In the genomic region with DNA sequence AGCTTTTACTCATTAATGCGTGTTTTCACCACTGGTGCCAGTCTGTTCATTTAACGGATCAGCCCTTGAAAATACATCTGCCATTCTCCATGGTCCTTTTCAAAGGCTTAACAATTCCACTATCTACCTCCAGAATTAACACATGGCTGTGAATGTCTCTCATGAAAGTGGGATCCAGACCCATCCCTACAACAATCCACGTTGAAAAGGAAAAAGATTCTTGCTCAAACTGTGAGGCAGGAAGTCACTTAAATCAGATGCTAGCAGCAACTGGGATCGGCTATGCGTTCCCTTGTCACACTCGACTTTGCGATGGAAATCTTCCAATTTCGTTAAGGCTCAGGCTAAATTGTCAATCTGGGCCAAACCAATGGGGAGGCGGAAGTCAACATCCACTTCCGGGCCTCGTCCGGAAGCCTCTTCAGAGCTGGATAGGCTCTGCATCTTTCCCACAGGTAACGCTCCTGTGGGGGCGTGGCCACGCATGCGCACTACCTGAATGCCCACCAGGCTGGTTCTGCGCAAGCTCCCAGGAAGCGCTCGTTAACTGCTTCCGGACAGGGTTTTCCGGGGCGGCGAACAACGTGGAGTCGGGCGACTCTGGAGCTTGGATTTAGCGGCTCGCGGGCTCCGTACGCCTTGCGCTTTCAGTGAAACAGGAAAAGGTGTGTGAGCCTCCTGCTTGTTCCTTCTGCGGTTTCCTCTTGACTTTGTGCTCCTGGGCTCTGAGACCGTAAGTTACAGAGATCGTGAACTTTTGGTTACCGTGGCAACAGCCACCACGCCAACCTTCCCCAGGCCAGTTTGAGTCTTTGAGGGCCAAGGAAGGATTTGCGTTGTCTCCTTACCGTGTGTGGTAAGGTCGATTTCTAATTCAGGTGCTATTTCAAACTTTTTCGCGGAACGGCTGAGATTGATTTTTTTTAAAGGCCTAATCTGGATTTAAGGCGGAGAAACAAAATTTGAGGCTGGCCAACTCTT, we compare ENCODE assay signal across 8 mouse cellular contexts. TPM values are rescaled to one million over a fixed set of nuclear protein-coding genes. Genes with fewer than 3 reads are reported as not detected.
DNase-seq lines count a peak whose midpoint lies in the region; ATAC-seq lines count a peak whose summit lies in the region.

A gene (plus strand): TSS at position 556 of the 981 bp plus-strand sequence.

- peaks cover 7% of the 10 kb centered on the region for H3K4me1 ChIP-seq in lung, embryonic 16.5 days (replicated peaks; ENCODE audit: control insufficient read depth, insufficient read depth, low read length)

- 5% methylated on average over 44 of the region's 44 CpGs for WGBS in lung, embryonic 16.5 days

- peak; percentile 91 to 95 for ATAC-seq in hematopoietic stem cell, adult 5-6 weeks (replicated peaks in 1 of 2; ENCODE audit: insufficient read depth in 1 of 2, low FRiP score in 2 of 2, low TSS enrichment in 1 of 2, low read depth in 1 of 2, poor library complexity in 2 of 2, severe bottlenecking in 2 of 2)
- peak; percentile 99 for ATAC-seq in lung, embryonic 16.5 days (ENCODE audit: low read depth)

- H3K9ac ChIP-seq in lung, embryonic 16.5 days (ENCODE audit: low read length): peak within 1 kb of the TSS; percentile 72

- H3K27me3 ChIP-seq in lung, embryonic 16.5 days (ENCODE audit: control insufficient read depth, insufficient read depth, low read depth, low read length): peaks cover 4% of the 10 kb centered on the region; the same call in 1 of the 2 replicates

- H3K9me3 ChIP-seq in lung, embryonic 16.5 days (ENCODE audit: control insufficient read depth, low read length): no peaks in the 10 kb centered on the region

- peak within 1 kb of the TSS; percentile 75 for H3K4me2 ChIP-seq in lung, embryonic 16.5 days (ENCODE audit: low read depth, low read length)

- peak; percentile 91 for DNase-seq in MEL-GATA-1-ER (ENCODE audit: extremely low read depth, low read depth)
- peak; percentile 91 for DNase-seq in cerebellum, adult 8-10 months
- DNase-seq in forelimb bud, embryonic 11.5 days (ENCODE audit: low read depth, low spot score): peak; percentile 95
- peak; percentile 60 for DNase-seq in layer of hippocampus, adult 9-10 months (ENCODE audit: low spot score)
- DNase-seq in ovary, postnatal 10 days (ENCODE audit: low spot score): peak; percentile 53
- DNase-seq in thymus, postnatal 10 days (ENCODE audit: low spot score in 2 of 2): peak; percentile 90

- H3K4me3 ChIP-seq in lung, embryonic 16.5 days (ENCODE audit: low read length): peak within 1 kb of the TSS; percentile 88

- peaks cover 8% of the 10 kb centered on the region; the same call in 1 of the 2 replicates for H3K36me3 ChIP-seq in lung, embryonic 16.5 days (ENCODE audit: control insufficient read depth, insufficient read depth, low read length)

- H3K27ac ChIP-seq in lung, embryonic 16.5 days (ENCODE audit: low read length): peak within 1 kb of the TSS; percentile 64; the same call in 1 of the 2 replicates

RNA-seq across cellular contexts. Expression of the gene that starts here (rescaled TPM):
- total RNA-seq in hematopoietic stem cell, adult 5-6 weeks (2017): 29.3 and 33.9 TPM in 2 replicates
- 20.6 and 21.5 TPM in 2 replicates for polyA plus RNA-seq in lung, embryonic 16.5 days (2015; fragmentation: Nextera tagmentation; extraction: Ambion mirVana)

Comparison
In these comparisons a context has a peak if more than half of its experiments do, and no peak if none do; other contexts are left out.
1. Peak in every context shown above with its lines: DNase-seq, ATAC-seq, H3K4me3 ChIP-seq and H3K27ac ChIP-seq.